Mouse (Mus musculus) A20 (cell line): ENCODE data around the gene Jag1.

Experiments used
- DNase-seq: peaks from one replicate; pipeline ENCODE4 v3.0.0-alpha.2; 2011; ENCODE audit warnings: low read depth, low spot score

The Jag1 gene

GRCm38 (mm10) chr2:137101074-137101473 is 15.4 kb downstream of the Jag1 start:
- DNase-seq, result no peak

GRCm38 (mm10) chr2:137099211-137099734 is 17.2 kb downstream of the Jag1 start:
- DNase-seq, result no peak

GRCm38 (mm10) chr2:137098269-137099035 is 18.0 kb downstream of the Jag1 start:
- DNase-seq, result peak; percentile 7

- no peak for DNase-seq
Observed at GRCm38 (mm10) chr2:137096981-137097460, 19.4 kb downstream of the Jag1 start.

- DNase-seq, result no peak
Observed at GRCm38 (mm10) chr2:137094301-137094700, 22.1 kb downstream of the Jag1 start.

GRCm38 (mm10) chr2:137093298-137093630 is 23.2 kb downstream of the Jag1 start:
- DNase-seq, result no peak

- DNase-seq, result no peak
Observed at GRCm38 (mm10) chr2:137092523-137093297, 23.7 kb downstream of the Jag1 start.

- no peak for DNase-seq
Observed at GRCm38 (mm10) chr2:137091766-137092522, 24.5 kb downstream of the Jag1 start.

- no peak for DNase-seq
Observed at GRCm38 (mm10) chr2:137087705-137088104, 28.7 kb downstream of the Jag1 start.

- no peak for DNase-seq
Observed at GRCm38 (mm10) chr2:137086621-137087395, 29.6 kb downstream of the Jag1 start.

- DNase-seq, result no peak
Observed at GRCm38 (mm10) chr2:137085257-137085656, 31.2 kb downstream of the Jag1 start.

- no peak for DNase-seq
Observed at GRCm38 (mm10) chr2:137082896-137083620, 33.4 kb downstream of the Jag1 start.

GRCm38 (mm10) chr2:137081001-137081400 is 35.4 kb downstream of the Jag1 start:
- no peak for DNase-seq

GRCm38 (mm10) chr2:137080468-137080867 is 36.0 kb downstream of the Jag1 start:
- DNase-seq, result no peak

GRCm38 (mm10) chr2:137079721-137080320 is 36.6 kb downstream of the Jag1 start:
- no peak for DNase-seq

- DNase-seq, result no peak
Observed at GRCm38 (mm10) chr2:137078771-137079170, 37.7 kb downstream of the Jag1 start.

GRCm38 (mm10) chr2:137074313-137074620 is 42.2 kb downstream of the Jag1 start:
- no peak for DNase-seq

GRCm38 (mm10) chr2:137073473-137074312 is 42.8 kb downstream of the Jag1 start:
- no peak for DNase-seq

GRCm38 (mm10) chr2:137067479-137068110 is 48.8 kb downstream of the Jag1 start:
- no peak for DNase-seq
